Mouse (Mus musculus) liver, embryonic 11.5 days (tissue): ENCODE data around the gene Usp49. TPM values are rescaled to one million over a fixed set of nuclear protein-coding genes. Genes with fewer than 3 reads are reported as not detected.

ENCODE experiments used
- ATAC-seq: fragments of 200-750 bp; cut with Nextera tagmentation; replicated peaks from 2 replicates; pipeline ENCODE4 v1.8.0; 2017; ENCODE audit warnings: moderate number of reproducible peaks, mild to moderate bottlenecking, moderate TSS enrichment, moderate library complexity; ENCODE audit not compliant: low FRiP score
- DNase-seq: peaks from one replicate; pipeline ENCODE4 v3.0.0-alpha.2; 2017; ENCODE audit warnings: low spot score
- H3K27ac ChIP-seq: fragments of 300-500 bp; sonication (generic); 2 replicates; pipeline ENCODE4 v1.5.1; 2014; ENCODE audit warnings: mild to moderate bottlenecking, low read depth, low read length, control low read depth
- H3K27me3 ChIP-seq: fragments of 300-500 bp; sonication (generic); replicated peaks from 2 replicates; pipeline ENCODE4 v1.6.1; 2014; ENCODE audit warnings: low read length, mixed read lengths; ENCODE audit not compliant: control insufficient read depth, insufficient read depth
- H3K36me3 ChIP-seq: fragments of 300-500 bp; sonication (generic); 2 replicates; pipeline ENCODE4 v1.6.1; 2014; ENCODE audit warnings: mild to moderate bottlenecking, low read length, moderate library complexity, mixed read lengths; ENCODE audit not compliant: control insufficient read depth, insufficient read depth
- H3K4me1 ChIP-seq: fragments of 300-500 bp; sonication (generic); replicated peaks from 2 replicates; pipeline ENCODE4 v1.6.1; 2014; ENCODE audit warnings: low read length, mixed read lengths; ENCODE audit not compliant: control insufficient read depth, insufficient read depth
- H3K4me2 ChIP-seq: fragments of 300-500 bp; sonication (generic); 2 replicates; pipeline ENCODE4 v1.6.1; 2014; ENCODE audit warnings: mild to moderate bottlenecking, control low read depth, moderate library complexity
- H3K4me3 ChIP-seq: fragments of 300-500 bp; sonication (generic); 2 replicates; pipeline ENCODE4 v1.5.1; 2014; ENCODE audit warnings: low read depth, low read length, control low read depth
- H3K9ac ChIP-seq: fragments of 300-500 bp; sonication (generic); 2 replicates; pipeline ENCODE4 v1.6.1; 2014; ENCODE audit warnings: low read depth, low read length, control low read depth
- H3K9me3 ChIP-seq: fragments of 300-500 bp; sonication (generic); 2 replicates; pipeline ENCODE4 v1.6.1; 2016; ENCODE audit warnings: low read length, inconsistent platforms, mixed read lengths; ENCODE audit not compliant: control insufficient read depth
- WGBS: fragments of 180-500 bp; shearing (Covaris S2); extraction: QIAGEN DNeasy Blood & Tissue Kit; methylation state at CpG from one replicate; pipeline ENCODE4 v1.1.7; 2014; 5-methylcytosine and 5-hydroxymethylcytosine counted together
- polyA plus RNA-seq: library from polyadenylated mRNA; unstranded; fragments of >200 nt; fragmentation: Nextera tagmentation; extraction: Ambion mirVana; gene quantifications from 2 replicates; pipeline ENCODE4 v1.2.1, GENCODE M21; 2014

Gene Usp49
- polyA plus RNA-seq, 1 experiment from 2014 or later = 4.1 TPM

DNA sequence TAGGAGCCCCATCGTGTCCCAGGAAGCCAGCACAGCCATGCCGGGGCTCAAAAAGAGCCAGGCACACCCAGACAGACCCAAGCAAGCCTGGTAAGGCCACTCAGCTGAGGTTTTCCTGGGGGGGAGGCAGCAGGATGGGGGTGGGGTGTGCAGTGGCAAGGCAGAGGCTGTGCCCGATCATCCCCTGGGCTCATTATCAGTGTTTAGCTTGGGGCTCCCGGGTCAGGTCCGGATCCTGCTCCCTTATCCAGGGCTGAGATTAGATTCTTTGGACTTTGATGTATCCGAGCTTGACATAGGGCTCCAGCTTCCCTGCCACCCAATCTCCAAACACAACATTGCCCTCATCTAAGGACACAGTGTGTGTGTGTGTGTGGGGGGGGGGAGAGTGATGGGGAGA, 81.4 kb downstream of the Usp49 start:
- Histone ChIP-seq H3K9ac (no peak overlapping the region), H3K4me3 (no peak overlapping the region), H3K9me3 (no peaks in the 10 kb centered on the region), H3K36me3 (no peaks in the 10 kb centered on the region), H3K4me2 (no peak overlapping the region), H3K4me1 (no peaks in the 10 kb centered on the region), H3K27ac (peak overlapping the region; percentile 30; the same call in 1 of the 2 replicates), H3K27me3 (peaks cover 8% of the 10 kb centered on the region)
- 37% methylated on average over 6 of the region's 6 CpGs for WGBS
- ATAC-seq = 0 out of 2 replicates have a peak, but pooled peaks have one; percentile 36
- no peak for DNase-seq

DNA sequence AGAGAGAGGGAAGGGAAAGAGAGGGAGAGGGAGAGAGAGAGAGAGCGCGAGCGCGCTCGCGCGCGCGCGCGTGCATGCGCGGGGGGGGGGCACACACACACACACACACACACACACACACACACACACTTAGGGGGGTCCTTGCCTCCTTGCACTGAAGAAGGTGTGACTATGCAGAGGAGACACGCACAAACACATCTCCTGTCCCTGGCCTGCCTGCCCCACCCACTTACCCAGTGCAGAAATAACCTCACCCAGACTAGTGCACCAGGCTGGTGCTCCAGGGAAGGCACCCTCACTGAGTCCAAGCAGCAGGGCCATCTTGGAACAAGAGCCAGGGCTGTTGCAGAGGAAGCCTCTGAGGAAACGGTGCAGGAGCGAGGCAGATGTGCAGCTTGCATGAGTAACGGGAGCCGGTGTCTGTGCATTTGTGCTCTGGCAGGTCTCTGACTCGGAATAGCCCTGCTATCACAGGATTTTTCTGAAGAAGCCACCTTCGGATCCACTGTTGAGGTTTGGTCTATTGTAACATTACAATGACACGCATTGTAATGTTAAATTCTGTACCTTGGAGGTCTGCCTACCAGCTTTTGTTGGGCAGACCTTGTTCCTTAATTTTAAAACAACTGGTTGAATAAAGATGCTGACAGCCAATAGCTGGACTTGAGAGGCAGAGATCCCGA, 82.5 kb downstream of the Usp49 start:
- peaks cover 2% of the 10 kb centered on the region; the same call in 1 of the 2 replicates for H3K27me3 ChIP-seq
- ATAC-seq (no peak), DNase-seq (no peak)
- no peaks in the 10 kb centered on the region for H3K36me3 ChIP-seq
- H3K4me3 ChIP-seq = no peak overlapping the region
- no peaks in the 10 kb centered on the region for H3K9me3 ChIP-seq
- H3K27ac ChIP-seq = no peak overlapping the region
- no peak overlapping the region for H3K9ac ChIP-seq
- H3K4me2 ChIP-seq = no peak overlapping the region
- H3K4me1 ChIP-seq = no peaks in the 10 kb centered on the region
- WGBS = 52% methylated on average over 22 of the region's 22 CpGs

DNA sequence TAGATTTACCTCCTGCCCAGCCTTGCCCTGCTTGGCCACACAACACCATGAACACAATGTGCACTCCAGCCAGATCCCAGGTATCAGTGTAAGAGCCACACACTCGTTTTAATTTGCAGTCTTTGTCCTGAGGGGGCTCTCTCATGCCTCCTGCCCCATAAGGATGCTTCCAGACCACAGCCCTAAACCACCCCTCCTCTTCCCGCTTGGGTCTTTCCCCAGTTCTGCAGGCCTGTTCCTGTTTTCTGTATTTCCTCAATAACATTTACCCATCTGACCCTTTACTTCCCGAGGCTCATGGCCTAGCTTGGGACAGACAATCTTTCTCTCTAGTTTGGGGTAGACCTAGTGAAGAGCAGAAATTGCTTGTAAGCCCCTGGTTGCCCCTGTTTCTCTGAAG, 84.5 kb downstream of the Usp49 start:
- Histone ChIP-seq H3K4me1 (no peaks in the 10 kb centered on the region), H3K27ac (no peak overlapping the region), H3K36me3 (no peaks in the 10 kb centered on the region), H3K4me3 (no peak overlapping the region), H3K4me2 (no peak overlapping the region), H3K9ac (no peak overlapping the region), H3K9me3 (no peaks in the 10 kb centered on the region), H3K27me3 (no peaks in the 10 kb centered on the region; the same call in 1 of the 2 replicates)
- DNase-seq (no peak), ATAC-seq (no peak)
- 36% methylated on average over 3 of the region's 3 CpGs for WGBS

DNA sequence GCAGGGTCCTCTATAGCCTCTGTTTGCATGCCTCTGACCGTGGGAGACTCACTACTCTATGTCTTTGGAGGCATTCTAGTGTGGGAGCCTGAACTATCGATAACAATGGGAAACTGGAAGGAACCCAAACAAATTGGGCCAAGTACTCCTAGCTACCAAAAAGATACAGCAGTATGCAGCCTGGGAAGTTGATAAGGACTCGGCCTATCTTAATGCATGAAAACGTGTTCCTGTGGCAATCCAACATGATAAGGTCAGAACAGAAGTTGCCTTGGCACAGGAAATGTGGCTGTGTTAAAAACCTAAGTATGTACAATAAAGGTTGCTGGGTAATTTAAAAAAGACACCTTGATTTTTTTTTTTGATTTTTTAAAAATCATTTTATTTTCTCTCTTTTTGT, 90.7 kb downstream of the Usp49 start:
- 0 out of 2 replicates have a peak, but pooled peaks cover 3% of the 10 kb centered on the region for H3K27me3 ChIP-seq
- H3K4me1 ChIP-seq = no peaks in the 10 kb centered on the region
- no peaks in the 10 kb centered on the region for H3K36me3 ChIP-seq
- H3K27ac ChIP-seq = no peak overlapping the region
- WGBS = 52% methylated on average over 4 of the region's 4 CpGs
- H3K4me2 ChIP-seq = no peak overlapping the region
- H3K4me3 ChIP-seq = no peak overlapping the region
- H3K9ac ChIP-seq = no peak overlapping the region
- no peaks in the 10 kb centered on the region for H3K9me3 ChIP-seq
- ATAC-seq (no peak), DNase-seq (no peak)

DNA sequence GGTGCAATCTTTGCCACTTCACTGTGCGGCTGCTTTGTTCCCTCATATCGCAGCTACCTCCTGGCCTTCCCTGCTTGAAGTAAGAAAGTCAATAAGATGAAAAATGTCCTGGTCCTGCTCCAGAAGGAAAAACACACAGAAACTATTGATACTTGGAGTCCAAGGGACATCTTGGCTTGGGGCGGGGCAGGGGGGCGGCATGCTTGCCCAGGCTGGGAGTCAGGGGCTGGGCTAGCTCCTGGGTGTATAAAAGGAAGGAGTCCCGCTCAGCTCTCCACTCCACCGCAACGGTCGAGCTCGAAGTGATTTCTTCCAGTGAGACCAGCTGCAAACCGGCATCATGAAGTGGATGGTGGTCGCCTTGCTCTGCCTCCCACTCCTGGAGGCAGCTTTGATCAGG, 96.1 kb downstream of the Usp49 start, which contains the start of gene Pgc:
Pgc (plus strand) TSS at position 277 of the 400 bp plus-strand sequence.
- ATAC-seq (no peak), DNase-seq (no peak)
- WGBS = 69% methylated on average over 11 of the region's 11 CpGs
- H3K27ac ChIP-seq = no peak within 1 kb of the TSS
- no peak within 1 kb of the TSS for H3K4me2 ChIP-seq
- H3K4me1 ChIP-seq = no peaks in the 10 kb centered on the region
- no peak within 1 kb of the TSS for H3K4me3 ChIP-seq
- no peaks in the 10 kb centered on the region for H3K36me3 ChIP-seq
- no peak within 1 kb of the TSS for H3K9ac ChIP-seq
- H3K9me3 ChIP-seq = no peaks in the 10 kb centered on the region
- H3K27me3 ChIP-seq = 0 out of 2 replicates have a peak, but pooled peaks cover 3% of the 10 kb centered on the region

DNA sequence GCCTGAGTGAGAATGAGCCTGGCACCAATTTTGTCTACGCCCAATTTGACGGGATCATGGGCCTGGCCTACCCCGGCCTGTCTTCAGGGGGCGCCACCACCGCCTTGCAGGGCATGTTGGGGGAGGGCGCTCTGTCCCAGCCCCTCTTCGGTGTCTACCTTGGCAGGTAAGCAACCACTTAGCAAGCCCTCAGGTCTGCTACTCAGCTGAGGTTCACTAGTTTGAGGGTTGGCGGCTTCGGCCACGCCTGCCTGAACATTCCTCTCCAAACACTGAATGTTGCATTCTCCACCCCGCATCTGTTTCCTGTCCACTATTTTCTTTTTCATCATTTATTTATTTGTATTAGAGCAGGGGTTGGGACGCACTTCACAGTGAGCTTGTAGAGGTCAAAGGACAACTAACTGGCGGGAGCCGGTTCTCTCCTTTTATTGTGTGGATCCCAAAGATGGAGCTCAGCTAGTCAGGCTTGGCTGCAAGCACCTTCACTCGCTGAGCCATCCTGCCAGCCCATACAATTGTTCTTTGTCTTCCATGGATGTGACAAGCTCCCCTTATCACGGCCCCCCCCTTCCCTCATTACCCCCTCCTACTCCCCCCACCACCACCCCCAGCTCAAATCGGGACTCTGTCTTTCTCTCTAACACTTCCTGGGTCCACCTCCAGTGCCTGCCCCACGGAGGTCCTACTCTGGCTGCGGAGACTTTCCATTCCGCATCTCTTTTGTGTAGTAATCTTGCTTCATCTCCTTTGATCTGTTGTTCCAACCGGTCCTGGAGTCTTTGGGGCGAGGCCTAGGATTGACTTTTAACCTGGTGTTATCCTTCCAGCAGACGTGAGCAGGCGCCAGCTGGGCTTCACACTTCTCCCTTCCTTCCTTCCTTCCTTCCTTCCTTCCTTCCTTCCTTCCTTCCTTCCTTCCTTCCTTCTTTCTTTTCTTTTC, 100.4 kb downstream of the Usp49 start:
- DNase-seq = no peak

DNA sequence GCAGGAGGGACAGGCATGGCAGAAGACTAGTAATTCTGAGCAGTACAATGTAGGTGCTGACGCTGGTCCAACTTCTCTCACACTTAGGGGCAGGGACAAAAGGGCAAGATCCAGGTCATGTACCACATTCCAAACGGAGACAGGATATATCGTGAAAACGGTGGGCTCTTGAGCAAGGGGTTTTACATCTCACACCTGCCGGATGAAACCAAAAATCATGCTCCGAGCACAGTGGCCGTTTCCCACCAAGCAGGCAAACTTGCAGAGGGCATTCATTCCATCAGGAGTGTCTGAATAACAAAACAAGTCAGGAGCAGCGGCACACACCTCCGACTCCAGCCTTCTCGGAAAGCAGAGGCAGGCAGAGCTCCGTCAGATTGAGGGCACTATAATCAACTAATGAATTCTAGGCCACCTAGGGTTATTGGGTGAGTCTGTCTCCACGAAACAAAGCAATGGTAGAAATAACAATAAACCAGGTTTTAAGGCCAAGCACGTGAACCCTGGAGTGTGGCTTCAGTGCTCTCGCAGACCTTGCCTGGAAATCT, 105.1 kb downstream of the Usp49 start:
- Histone ChIP-seq H3K27me3 (peaks cover 5% of the 10 kb centered on the region), H3K27ac (no peak overlapping the region), H3K4me2 (no peak overlapping the region), H3K36me3 (no peaks in the 10 kb centered on the region), H3K4me3 (no peak overlapping the region), H3K9ac (no peak overlapping the region), H3K4me1 (peaks cover 18% of the 10 kb centered on the region), H3K9me3 (no peaks in the 10 kb centered on the region)
- 78% methylated on average over 14 of the region's 14 CpGs for WGBS
- DNase-seq = no peak
- ATAC-seq = no peak

More for the DNA sequence above, 100.4 kb downstream of the Usp49 start:
- H3K27ac ChIP-seq = no peak overlapping the region
- H3K4me2 ChIP-seq = no peak overlapping the region
- H3K27me3 ChIP-seq = no peaks in the 10 kb centered on the region
- ATAC-seq = no peak
- no peaks in the 10 kb centered on the region for H3K9me3 ChIP-seq
- no peaks in the 10 kb centered on the region for H3K4me1 ChIP-seq
- H3K36me3 ChIP-seq = no peaks in the 10 kb centered on the region
- no peak overlapping the region for H3K9ac ChIP-seq
- H3K4me3 ChIP-seq = no peak overlapping the region
- WGBS = 61% methylated on average over 24 of the region's 24 CpGs
